Mouse (Mus musculus): ENCODE data around the gene Rnf121. TPM values are rescaled to one million over a fixed set of nuclear protein-coding genes. Genes with fewer than 3 reads are reported as not detected.

Gene Rnf121
- total RNA-seq (2015; ENCODE audit: low replicate concordance) (5.0 and 16.2 TPM in 2 replicates), total RNA-seq (2017; ENCODE audit: low replicate concordance) (7.5 and 14.1 TPM in 2 replicates)

GRCm38 (mm10) chr7:102065046-102065891 is at the start of gene Rnf121, which contains the start of the genes Xndc1 and Xntrpc:
TSS of gene Rnf121 (minus strand) at chr7:102065469.
TSS of gene Xndc1 (plus strand) at chr7:102065511.
TSS of gene Xntrpc (plus strand) at chr7:102065713.
- peak; percentile 97 for ATAC-seq (replicated peaks; ENCODE audit: low FRiP score, poor library complexity, severe bottlenecking)

DNA sequence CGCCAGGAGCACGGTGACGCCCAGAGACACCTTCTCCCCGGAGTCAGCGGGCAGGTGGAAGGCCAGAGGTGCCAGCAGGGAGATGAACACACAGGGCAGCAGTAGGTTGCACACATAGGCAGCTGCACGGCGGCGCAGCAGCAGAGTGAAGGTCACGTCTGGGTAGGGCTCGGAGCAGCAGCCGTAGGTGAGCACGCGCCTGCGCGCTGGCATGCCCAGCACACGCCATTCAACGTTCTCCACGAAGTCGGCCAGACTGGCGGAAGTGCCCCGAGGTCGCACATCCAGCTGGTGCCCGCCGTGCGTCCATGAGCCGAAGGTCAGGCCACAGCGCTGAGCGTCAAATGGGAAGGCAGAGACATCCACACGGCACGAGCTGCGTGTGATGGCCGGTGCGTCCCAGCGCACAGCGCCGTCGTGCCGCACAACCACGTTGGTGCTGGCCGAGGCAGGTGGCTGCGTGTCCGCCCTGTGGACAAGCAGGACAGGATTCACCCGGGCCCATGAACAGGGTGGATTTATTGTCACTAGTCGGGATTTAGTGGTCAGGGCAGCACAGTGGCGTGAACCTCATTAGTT is 48.0 kb upstream of the Rnf121 start:
- ATAC-seq (replicated peaks; ENCODE audit: low FRiP score, poor library complexity, severe bottlenecking): no peak

GRCm38 (mm10) chr7:102109746-102110145 is 44.5 kb upstream of the Rnf121 start:
- no peak for ATAC-seq (replicated peaks; ENCODE audit: low FRiP score, poor library complexity, severe bottlenecking)

GRCm38 (mm10) chr7:102109171-102109570 is 43.9 kb upstream of the Rnf121 start, which contains the start of gene Art5:
TSS of gene Art5 (minus strand) at chr7:102109489.
- no peak for ATAC-seq (replicated peaks; ENCODE audit: low FRiP score, poor library complexity, severe bottlenecking)

- no peak for ATAC-seq (replicated peaks; ENCODE audit: low FRiP score, poor library complexity, severe bottlenecking)
Observed at GRCm38 (mm10) chr7:102108206-102108605, 42.9 kb upstream of the Rnf121 start.

- ATAC-seq (replicated peaks; ENCODE audit: low FRiP score, poor library complexity, severe bottlenecking): no peak
Observed at GRCm38 (mm10) chr7:102106700-102107141, 41.5 kb upstream of the Rnf121 start.

DNA sequence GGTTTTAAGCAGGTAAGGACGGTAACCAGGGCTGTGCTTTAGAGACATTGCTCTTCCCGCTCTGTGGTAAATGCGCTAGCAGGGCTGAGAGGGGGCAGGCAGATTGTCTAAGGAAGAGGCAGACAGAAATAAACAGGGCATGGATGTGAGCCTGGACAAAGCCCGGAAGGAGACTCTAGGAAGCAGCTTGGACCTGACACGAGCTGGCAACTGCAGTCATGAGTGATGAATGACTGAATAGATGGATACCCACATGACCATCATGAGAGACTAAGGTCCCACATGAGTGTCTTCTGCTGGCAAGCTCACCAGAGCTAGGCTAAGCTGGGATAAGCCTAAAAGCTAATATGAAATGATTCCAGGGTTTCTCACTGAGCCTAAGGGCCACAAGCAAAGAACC is 38.9 kb upstream of the Rnf121 start:
- no peak for ATAC-seq (replicated peaks; ENCODE audit: low FRiP score, poor library complexity, severe bottlenecking)

- no peak for ATAC-seq (replicated peaks; ENCODE audit: low FRiP score, poor library complexity, severe bottlenecking)
Observed at GRCm38 (mm10) chr7:102103555-102103954, 38.3 kb upstream of the Rnf121 start.

DNA sequence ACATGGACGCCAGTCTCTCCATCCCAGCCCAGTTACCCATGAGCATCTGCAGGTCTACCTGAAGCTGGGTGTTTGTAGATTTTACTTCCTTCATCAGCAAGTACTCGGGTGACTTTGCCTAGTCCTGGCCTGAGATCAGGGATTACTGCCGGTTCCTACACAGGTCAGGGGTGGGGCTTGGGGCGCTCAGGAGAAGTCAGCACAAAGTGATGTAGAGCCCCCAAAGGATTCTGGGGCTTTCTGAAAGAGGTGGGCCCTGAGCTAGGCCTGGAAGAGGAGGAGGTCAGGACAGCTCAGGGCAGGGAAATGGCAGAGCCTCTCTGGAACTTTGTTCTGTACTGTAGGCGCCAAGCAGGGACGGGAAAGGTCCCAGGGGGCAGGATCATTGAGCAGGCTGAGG is 37.4 kb upstream of the Rnf121 start:
- ATAC-seq (replicated peaks; ENCODE audit: low FRiP score, poor library complexity, severe bottlenecking): no peak

GRCm38 (mm10) chr7:102102241-102102640 is 37.0 kb upstream of the Rnf121 start:
- ATAC-seq (replicated peaks; ENCODE audit: low FRiP score, poor library complexity, severe bottlenecking): no peak

DNA sequence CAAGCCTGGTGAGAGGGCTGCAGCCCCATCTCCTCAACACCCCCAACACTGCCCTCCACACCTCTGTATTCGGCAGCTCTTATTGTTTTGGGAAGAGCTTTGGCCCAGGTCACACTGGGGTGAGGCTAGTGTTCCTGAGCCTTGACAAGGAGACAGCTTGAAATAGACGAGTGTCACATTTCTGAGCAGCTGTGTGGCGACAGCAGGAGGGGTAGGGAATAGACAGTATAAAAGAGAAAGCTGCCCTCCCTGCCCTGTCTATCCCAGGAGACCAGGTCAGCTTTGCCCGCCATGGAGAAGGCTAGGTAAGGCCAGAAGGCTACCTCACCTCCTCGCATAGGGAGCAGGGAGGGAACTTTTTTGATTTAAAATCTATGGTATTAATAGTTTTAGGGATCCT is 36.2 kb upstream of the Rnf121 start, which contains the start of gene Art1:
Art1 (plus strand) TSS at position 257 of the 400 bp plus-strand sequence.
- ATAC-seq (replicated peaks; ENCODE audit: low FRiP score, poor library complexity, severe bottlenecking): no peak

- no peak for ATAC-seq (replicated peaks; ENCODE audit: low FRiP score, poor library complexity, severe bottlenecking)
Observed at GRCm38 (mm10) chr7:102100868-102101267, 35.6 kb upstream of the Rnf121 start.

DNA sequence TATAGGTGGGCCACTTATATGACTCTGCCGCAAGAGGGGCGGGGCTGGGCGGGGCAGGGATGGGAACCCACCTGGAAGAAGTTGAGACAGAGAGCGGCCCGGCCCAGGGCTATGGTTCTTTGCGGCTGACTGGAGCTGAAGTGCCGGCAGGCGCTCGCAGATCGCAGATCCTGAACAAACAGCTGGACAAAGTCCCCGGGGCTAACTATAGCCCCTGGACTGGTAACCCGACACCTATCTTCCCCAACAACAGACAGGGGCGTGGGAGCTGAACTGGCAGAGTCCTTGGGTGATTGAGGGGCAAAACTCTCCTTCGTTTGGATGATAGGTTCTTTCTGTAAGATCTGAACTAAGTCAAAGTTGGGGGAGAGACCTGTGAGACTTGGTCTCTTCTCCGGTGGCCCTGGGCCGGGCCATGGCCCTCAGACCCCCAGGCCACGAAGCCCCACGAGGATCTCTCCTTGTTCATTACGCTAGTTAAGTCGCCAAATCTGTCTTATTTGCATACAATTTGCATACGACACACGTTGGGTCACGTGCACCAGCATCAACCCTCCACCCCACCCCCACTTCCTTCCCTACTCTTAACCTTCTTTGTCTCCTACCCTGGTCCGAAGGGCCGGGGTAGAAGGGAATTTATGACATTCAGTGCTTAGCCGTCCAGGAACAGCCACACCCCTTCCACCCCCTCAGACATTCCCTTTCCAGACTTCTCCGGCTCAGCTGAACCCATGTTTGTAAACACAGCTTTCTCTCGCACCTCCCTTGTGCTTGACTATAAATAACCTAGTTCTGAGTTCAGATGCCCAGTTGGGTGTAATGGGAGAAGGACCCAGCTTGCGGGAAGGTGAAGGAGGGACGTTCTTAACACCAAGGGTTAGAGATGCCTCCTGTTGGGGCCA is 34.7 kb upstream of the Rnf121 start:
- ATAC-seq (replicated peaks; ENCODE audit: low FRiP score, poor library complexity, severe bottlenecking): no peak

- no peak for ATAC-seq (replicated peaks; ENCODE audit: low FRiP score, poor library complexity, severe bottlenecking)
Observed at GRCm38 (mm10) chr7:102087336-102087735, 22.1 kb upstream of the Rnf121 start.

GRCm38 (mm10) chr7:102084041-102084696 is 18.9 kb upstream of the Rnf121 start:
- ATAC-seq (replicated peaks; ENCODE audit: low FRiP score, poor library complexity, severe bottlenecking): no peak

DNA sequence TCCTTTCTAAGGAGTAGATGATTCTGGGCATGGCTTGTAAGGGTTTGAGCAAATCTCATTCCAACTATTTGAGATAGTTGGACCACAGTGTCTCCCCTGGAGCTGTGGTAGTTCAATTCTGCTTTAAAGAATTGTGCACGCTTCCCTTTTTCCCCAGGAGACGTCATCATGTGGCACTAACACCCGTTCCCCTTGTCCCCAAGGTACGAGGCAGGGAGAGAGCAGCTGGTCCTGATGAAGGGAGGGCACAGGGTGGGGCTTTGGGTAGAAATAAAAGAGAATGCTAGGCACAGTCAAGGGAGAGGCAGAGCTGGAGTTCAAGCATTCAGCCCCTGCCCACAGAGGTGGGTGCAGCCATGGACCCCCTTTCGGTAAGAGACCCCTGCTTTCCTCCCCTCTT is 17.5 kb upstream of the Rnf121 start, which contains the start of gene Trpc2:
Trpc2 (plus strand) TSS at position 301 of the 400 bp plus-strand sequence.
- ATAC-seq (replicated peaks; ENCODE audit: low FRiP score, poor library complexity, severe bottlenecking): no peak

GRCm38 (mm10) chr7:102081784-102082183 is 16.5 kb upstream of the Rnf121 start:
- no peak for ATAC-seq (replicated peaks; ENCODE audit: low FRiP score, poor library complexity, severe bottlenecking)

GRCm38 (mm10) chr7:102080311-102080710 is 15.0 kb upstream of the Rnf121 start:
- ATAC-seq (replicated peaks; ENCODE audit: low FRiP score, poor library complexity, severe bottlenecking): no peak

GRCm38 (mm10) chr7:102078517-102078916 is 13.2 kb upstream of the Rnf121 start:
- ATAC-seq (replicated peaks; ENCODE audit: low FRiP score, poor library complexity, severe bottlenecking): peak; percentile 64; the same call in 1 of the 2 replicates

Data from erythroid progenitor cell, adult 5-6 weeks (primary cell).